Mouse (Mus musculus): Measurements from ENCODE around the gene Ccdc69.
"Not testable (repeated sequence)": the region's sequence is repeated elsewhere in the genome, so short reads cannot be mapped to it uniquely, and the experiment has no call there.

Gene Ccdc69

DNA sequence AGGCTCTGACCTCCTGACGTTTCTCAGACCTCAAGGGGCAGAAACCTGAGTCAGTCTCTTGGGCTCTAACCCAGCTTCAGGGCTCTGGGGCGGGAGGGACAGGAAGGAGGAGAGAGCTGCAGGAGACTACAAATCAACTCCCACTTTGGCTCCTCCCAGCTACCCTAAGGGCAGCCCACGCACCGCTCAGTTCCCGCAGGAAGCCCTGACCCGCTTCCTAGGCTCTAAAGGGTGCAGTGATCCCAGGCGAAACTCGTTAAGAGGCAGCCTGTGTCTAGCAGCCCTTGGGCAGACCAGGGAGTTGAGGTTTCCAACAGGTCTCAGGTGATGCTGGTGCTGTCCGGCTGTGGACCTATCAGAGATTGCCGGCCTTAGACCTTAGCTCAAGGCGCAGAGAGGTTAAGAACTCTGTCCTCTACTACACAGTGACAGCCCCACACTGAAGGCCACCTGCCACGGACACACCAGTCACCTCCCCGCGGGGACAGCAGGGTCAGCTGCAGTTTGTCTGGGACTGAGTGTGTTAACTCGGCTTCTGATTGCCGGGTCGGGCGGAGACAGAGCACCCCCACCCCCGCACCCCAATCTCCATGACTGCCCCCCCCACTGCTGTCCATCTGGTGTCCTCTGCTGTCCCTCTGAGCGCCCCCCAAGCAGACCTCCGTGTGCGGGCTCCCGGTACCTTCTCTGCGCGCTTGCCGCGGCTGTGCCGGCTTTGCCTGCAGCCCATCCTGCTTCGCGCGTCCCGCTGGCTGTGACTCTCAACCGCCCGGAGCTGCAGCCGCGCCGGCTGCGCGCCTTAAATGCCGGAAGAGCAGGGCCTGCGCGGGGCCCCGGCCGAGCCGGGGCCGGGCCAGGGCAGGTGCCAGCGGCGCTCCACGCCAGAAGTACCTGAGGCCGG, at the start of gene Ccdc69:
Gene Ccdc69 (minus strand): TSS at position 801 of the 901 bp plus-strand sequence.
- peak; percentile 32 for DNase-seq

DNA sequence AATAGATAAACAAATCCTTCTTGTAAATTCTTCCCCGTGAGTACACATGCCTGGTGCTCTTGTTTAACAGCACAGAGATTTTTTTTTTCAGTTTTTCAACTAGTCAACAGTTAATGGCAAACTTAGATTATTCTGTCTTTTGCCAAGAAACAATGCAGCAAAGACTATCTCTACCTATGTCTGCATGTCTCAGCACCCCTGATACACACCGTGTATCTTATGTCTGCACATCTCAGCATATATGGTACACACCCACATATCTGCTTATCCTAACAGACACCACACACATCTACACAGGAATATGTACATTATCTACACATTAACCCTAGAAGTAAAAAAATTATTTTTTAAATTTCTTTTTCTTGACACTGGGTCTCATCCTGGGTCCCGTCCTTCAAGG, 48.7 kb upstream of the Ccdc69 start:
- DNase-seq: no peak

DNA sequence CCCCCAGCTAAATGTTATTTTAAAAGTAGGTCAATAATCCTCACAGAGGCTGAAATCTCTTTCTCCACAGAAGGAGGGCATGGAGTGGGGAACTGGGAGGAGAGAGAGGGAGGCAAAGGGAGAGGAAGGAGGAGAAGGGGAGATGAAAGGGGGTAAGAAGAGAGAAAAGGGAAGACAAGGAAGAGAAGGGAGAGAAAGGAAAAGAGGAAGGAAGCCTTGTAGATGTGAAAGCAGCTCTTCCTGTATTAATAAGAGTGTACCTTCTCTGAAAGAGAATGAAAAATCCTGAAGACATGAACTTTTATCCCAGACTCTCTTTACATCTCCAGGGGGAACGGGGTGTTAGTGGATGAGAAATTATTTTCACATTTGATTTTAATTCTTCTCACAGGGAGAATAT, 43.5 kb upstream of the Ccdc69 start:
- no peak for DNase-seq

DNA sequence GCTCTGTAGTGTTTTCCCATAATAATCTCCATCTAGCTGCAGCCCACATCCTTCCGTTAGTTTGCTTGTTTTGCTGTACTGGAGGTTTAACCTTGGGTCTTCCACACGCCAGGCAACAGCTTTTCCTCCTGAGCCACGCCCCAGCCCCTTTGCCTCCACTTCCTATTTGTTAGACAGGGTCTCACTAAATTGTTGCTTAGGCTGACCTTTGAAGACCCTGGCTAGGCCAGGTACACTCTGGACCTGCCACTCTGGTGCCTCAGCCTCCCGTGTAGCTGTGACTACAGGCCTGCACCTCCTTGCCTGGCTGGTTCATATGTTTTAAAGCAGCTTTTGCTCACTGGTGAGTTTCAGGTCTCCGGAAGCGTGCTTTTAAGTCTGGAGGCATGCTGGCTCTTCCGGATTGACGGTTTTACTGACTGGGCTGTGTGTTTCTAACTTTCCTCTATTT, 42.9 kb upstream of the Ccdc69 start:
- no peak for DNase-seq

DNA sequence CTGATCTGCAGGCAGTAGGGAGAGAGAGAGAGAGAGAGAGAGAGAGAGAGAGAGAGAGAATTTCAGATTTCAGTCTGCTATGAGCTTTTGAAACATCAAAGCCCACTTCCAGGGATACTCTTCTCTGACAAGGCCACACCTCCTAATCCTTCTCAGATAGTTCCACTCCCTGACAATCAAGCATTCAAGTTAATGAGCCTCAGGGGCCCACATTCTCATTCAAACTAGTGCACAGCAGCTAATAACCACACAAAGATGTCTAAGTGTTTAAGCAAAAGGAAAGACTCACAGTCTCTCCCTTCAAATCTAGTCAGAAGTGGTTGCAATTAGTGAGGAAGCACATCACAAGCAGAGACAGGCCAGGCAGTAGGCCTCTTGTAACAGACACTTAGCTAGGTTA, 42.3 kb upstream of the Ccdc69 start:
- DNase-seq: no peak

GRCm38 (mm10) chr11:55117031-55117430, 39.1 kb upstream of the Ccdc69 start:
- no peak for DNase-seq

DNA sequence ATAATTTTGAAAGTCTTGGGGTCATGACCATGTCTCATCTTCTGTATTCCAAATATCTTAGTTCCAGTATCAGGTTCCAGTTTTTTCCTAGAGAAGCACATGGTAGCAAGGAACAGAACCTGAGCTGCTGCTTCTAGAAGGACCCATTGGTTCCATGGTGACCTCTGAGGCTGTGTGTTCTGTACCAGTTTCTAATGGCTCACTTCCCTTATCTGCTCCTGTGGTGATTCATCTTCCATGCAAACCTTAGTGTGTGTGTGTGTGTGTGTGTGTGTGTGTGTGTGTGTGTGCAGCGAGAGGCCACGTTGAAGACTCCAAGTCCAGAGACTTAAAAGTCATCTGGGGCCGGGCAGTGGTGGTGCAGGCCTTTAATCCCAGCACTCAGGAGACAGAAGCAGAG, 38.1 kb upstream of the Ccdc69 start:
- no peak for DNase-seq

DNA sequence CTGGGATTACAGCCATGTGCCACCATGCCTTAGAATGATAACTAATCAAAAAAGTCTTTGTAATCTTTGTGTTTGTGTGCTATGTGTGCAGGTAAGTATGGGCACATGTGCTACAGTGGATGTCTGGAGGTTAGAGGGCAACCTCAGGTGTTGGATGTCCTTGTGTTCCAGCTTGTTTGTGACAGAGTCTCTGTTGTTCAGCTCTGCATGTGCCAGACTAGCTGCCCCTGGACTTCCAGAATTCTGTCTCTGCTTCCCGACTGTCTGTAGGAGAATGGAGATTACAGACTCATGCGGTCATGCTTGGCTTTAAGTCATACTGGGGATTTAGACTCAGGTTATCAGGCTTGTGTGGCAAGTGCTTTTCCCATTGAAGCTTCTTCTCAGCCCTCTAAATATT, 36.4 kb upstream of the Ccdc69 start:
- no peak for DNase-seq

GRCm38 (mm10) chr11:55113861-55114250, 35.9 kb upstream of the Ccdc69 start:
- DNase-seq: not testable (repeated sequence)

- DNase-seq: no peak
Measured at GRCm38 (mm10) chr11:55113209-55113860, 35.4 kb upstream of the Ccdc69 start.

DNA sequence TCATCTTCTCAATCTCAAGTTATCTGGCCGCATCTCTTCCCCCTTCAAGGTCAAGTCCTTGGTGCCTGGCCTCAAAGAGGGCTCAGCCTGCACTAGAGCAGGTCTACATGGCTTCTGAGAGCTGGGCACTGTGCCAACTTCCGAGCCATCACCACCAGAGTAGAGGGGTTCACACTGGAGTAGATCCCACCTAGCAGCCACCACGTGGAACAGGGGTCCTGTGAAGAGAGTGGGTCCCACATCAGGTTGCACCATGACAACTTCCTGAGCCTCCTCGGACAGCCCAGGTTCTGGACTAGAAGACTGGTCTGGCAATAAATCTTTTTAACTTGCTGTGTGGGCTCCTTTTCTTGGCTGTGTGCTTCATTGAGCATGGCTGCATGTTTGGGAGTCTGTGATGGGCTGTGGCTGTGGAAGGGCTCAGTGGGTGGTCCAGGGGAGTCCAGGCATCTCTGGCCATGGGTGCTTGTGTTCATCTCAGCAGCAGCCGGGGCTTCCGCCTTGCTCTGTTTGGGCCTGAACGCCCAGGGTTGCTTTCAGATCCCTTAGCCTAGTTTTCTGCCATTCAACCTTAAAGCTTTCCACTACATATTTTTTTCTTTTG, 32.7 kb upstream of the Ccdc69 start:
- peak; percentile 23 for DNase-seq

DNA sequence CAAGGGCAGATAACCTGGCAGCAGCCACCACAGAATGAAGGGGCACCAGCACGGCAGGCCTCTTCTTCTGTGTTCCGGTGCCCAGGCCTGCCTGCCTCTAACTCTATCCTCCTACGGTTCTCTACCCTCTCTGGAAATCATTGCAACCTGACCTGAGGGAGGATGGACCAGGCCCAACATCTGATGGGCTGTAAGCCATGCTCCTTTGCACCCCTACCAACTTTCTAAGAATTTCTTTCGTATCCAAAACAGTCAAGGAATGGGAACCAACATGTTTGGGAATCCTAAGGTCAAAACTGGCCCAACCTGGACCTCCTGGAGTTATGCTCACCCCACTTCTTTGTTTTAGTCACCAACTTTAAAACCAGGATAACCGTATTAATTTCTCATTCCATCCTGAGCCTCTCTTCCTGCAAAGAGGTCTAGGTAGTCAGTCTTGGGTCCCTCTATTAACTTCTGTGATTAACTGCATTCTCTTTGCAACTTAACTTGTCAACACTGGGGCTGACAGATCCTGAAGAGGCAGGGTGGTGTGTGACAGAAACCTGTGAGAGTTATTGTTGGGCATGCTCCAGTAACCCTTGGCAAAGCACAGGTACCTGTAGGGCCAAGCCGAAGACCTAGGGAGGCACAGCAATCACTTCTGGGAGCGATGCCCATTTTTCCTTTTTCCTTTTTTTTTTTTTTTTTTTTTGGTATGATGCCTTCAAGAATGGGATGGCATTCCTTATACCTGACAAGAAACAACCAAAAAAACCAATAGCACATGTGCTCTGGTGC, 31.8 kb upstream of the Ccdc69 start:
- DNase-seq: no peak

DNA sequence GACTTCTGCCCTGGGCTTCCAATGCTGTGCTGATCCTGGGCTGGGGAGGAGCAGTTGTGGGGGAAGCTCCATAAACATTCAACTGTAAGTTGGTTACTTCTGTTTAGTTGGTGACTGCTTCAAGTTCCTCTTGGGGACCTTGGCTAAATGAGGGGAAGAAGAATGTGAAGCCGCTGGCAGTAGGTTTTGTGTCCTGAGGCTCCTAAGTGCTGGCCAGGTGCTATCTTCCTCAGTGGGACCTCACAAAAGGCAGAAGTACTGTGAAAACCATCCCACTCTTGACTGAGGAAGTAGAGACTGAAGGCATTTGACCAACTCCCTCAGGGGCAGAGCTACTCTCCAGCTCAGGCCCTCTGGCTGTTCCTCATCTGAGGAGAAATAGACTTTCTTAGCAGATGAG, 28.7 kb upstream of the Ccdc69 start:
- DNase-seq: no peak

- no peak for DNase-seq
Measured at GRCm38 (mm10) chr11:55105389-55105788, 27.5 kb upstream of the Ccdc69 start.

DNA sequence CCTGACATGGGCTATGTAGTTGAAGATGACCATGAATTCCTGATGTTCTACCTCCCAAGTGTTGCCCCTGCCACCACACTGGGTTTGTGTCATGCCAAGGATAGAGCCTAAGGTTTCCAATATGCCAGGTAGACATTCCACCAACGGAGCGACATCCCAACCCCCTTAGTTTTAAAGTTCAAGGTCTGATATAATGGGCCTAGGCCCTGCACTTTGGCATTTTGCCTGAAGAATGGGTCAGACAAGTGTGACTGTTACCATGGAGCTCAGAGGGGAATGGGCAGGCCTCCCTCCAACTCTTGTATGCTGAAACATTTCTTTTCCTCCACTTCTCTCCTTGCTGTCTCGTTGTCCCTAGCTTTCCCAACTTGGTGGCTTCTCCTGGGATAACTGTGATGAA, 25.3 kb upstream of the Ccdc69 start:
- DNase-seq: no peak

DNA sequence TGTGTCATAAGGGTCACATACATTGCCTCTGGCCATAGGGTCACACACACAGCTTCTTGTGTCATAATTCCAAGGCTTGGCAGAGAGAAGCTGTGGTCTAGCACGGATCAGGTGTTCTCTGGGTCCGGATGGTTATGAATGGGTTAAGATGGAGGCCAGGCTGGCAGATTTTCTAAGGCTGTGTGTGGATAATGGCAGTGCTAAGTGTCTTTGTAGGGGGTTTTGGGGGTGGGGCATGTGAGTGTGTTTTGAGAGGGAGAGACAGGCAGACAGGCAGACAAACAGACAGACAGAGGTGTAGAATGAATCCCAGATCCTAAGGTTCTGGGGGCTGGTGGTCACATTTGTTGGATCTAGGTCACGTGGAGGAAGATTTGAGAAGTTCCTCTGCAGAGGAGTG, 24.1 kb upstream of the Ccdc69 start:
- no peak for DNase-seq

DNA sequence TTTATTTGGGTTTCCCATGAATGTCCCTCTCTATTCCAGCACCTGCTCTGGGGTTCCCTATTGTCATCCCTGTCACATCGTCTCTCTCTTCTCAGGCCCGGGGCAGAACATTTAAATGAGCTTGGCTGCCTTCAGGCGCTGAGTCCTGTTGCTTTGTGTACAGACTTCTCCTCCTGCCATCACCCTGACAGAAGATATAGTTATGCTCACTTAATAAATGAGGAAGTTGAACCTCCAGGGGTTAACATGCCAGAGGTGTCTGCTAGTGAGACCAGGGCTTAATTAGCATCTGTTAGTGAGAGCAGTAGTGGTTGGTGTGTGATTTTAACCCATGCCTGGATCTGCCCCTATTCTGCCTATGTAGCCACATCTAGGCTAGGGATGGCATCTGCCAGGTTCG, 21.9 kb upstream of the Ccdc69 start:
- no peak for DNase-seq

DNA sequence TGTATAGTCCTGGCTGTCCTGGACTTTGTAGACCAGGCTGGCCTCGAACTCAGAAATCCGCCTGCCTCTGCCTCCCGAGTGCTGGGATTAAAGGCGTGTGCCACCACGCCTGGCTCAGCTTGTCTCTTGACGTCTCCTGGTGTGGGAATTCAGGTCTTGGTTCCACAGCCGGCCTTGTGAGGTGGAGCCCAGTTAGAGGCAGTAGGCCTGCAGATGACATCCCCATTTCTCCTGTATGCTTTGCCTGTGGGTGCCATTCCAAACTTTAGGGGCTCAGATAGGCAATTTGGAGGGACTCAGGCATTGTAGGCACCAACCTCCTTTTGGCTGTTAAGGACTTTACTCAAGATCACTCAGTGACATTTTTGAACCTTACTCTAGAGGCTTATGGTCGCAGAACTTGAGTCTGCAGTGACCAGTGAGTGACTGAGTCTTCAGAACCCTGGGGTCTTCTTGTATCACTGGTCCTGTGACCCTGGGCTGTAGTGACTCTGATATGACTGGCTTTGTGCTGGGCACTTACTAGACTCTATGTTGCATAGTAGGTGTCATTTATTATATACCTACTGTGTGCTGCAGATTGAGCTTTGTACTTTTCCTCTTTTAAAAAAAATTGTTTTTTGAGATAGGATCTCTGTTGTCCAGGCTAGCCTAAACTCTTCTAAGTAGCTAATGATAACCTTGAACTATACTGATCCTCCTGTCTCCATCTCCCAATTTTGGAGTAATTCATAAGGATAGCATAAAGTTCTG, 21.3 kb upstream of the Ccdc69 start:
- DNase-seq: no peak

DNA sequence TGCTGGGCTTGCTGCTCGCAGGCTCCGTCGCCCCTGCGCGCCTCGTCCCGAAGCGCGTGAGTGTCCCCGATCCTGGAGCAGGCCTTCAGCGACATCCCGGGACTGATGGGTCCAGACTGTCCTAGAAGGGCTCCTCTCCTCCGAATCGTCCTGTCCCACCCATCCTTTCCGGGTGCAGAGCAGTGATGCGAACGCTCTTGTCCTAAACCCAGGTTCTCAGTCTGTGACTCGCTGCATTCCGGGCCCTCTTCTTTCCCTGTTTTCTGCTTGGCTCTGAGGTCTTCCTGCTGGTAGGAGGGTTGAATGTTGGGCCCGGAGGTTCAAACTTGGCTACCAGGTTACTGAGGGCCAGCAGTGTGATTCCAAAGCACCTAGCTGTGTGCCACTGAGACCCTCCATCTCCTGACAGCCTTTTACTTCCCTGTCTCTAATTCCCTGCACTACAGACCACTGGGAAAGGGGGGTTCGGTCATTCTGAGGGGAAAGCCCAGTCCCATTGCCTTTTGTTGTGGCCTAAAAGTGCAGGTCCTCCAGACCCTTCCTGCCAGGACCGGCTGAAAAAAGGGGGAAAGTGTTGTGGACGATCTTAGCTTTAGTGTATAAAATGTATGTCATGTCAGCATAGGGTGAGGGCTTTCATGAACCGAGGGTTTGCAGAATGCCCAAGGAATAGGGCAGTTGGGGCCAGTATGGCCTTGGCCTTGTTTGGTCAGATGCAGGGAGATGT, 20.4 kb upstream of the Ccdc69 start:
- no peak for DNase-seq

- peak; percentile 89 for DNase-seq
Measured at GRCm38 (mm10) chr11:55097463-55098188, 19.7 kb upstream of the Ccdc69 start, which contains the start of gene Gm2a. Gm2a (plus strand) TSS chr11:55098115.
